Mouse (Mus musculus) midbrain, embryonic 13.5 days (tissue): Measurements from ENCODE around the gene Ndufs4. TPM values are rescaled to one million over a fixed set of nuclear protein-coding genes. Genes with fewer than 3 reads are reported as not detected.

ENCODE experiments used
- ATAC-seq: fragments of 200-750 bp; cut with Nextera tagmentation; 2 replicates; pipeline ENCODE4 v1.8.0; 2017; ENCODE audit warnings: mild to moderate bottlenecking, moderate TSS enrichment, moderate library complexity
- H3K27ac ChIP-seq: fragments of 300-500 bp; sonication (generic); 2 replicates; pipeline ENCODE4 v1.5.1; 2015; ENCODE audit warnings: inconsistent platforms, mild to moderate bottlenecking, moderate library complexity
- H3K27me3 ChIP-seq: fragments of 300-500 bp; sonication (generic); 2 replicates; pipeline ENCODE4 v1.6.1; 2015; ENCODE audit warnings: mild to moderate bottlenecking, inconsistent platforms
- H3K36me3 ChIP-seq: fragments of 300-500 bp; sonication (generic); 2 replicates; pipeline ENCODE4 v1.6.1; 2015; ENCODE audit warnings: mild to moderate bottlenecking, inconsistent platforms
- H3K4me1 ChIP-seq: fragments of 300-500 bp; sonication (generic); replicated peaks from 2 replicates; pipeline ENCODE4 v1.6.1; 2015; ENCODE audit warnings: inconsistent platforms
- H3K4me2 ChIP-seq: fragments of 300-500 bp; sonication (generic); replicated peaks from 2 replicates; pipeline ENCODE4 v1.6.1; 2015; ENCODE audit warnings: moderate library complexity, mild to moderate bottlenecking, inconsistent platforms
- H3K4me3 ChIP-seq: fragments of 300-500 bp; sonication (generic); replicated peaks from 2 replicates; pipeline ENCODE4 v1.5.1; 2015; ENCODE audit warnings: mild to moderate bottlenecking, inconsistent platforms
- H3K9ac ChIP-seq: fragments of 300-500 bp; sonication (generic); replicated peaks from 2 replicates; pipeline ENCODE4 v1.6.1; 2015; ENCODE audit warnings: mild to moderate bottlenecking, inconsistent platforms
- H3K9me3 ChIP-seq: fragments of 300-500 bp; sonication (generic); 2 replicates; pipeline ENCODE4 v1.6.1; 2016; ENCODE audit warnings: mild to moderate bottlenecking, inconsistent platforms
- WGBS: fragments of 180-500 bp; shearing (Covaris S2); methylation state at CpG from one replicate; pipeline ENCODE4 v1.1.7; 2015; 5-methylcytosine and 5-hydroxymethylcytosine counted together
- polyA plus RNA-seq: library from polyadenylated mRNA; unstranded; fragments of >200 nt; fragmentation: Nextera tagmentation; extraction: Ambion mirVana; gene quantifications from 2 replicates; pipeline ENCODE4 v1.2.1, GENCODE M21; 2015

The Ndufs4 gene
- polyA plus RNA-seq, 1 experiment from 2014 or later = 387 TPM

DNA sequence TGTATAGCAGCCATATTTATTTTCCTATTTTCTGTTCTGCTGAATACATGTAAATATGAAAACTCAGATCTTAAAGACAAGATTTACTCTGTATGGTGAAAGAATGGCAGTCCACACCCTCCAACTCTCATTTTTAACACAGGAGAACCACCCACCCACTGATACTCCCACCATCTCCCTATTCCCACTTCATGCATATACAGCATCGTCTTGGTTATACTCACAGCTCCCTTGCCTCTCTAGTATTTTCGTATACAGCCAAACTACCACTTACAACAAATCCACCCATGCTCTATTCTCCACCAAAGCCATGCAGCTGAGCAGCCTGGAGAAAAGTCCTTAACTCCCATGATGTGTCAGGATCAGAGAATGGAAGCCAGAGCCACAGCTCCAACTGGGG lies 6.7 kb upstream of the Ndufs4 start:
- Histone ChIP-seq H3K4me3 (no peak overlapping the region), H3K27ac (no peak overlapping the region), H3K9me3 (no peaks in the 10 kb centered on the region), H3K4me2 (no peak overlapping the region), H3K9ac (no peak overlapping the region), H3K27me3 (no peaks in the 10 kb centered on the region), H3K36me3 (no peaks in the 10 kb centered on the region), H3K4me1 (no peaks in the 10 kb centered on the region)
- no peak for ATAC-seq
- WGBS = 96% methylated on average over 2 of the region's 2 CpGs

DNA sequence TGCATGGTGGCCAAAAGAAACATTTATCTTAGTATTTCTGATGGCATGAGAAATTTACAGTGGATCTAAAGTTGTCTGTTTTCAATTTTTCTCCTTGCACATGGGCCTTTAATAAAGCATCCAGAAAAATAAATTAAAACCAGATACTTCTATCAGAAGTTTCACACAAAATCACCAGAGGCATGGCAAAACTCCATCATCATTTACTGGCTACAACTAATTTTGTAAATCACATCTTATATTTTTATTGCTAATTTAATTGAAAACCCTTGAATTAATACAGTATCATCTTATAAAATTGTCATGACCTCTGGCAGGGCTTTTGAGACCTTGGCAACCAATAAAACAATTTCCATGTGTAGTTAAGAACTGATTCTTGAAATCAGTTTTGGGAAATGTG lies 4.4 kb upstream of the Ndufs4 start:
- no peak overlapping the region for H3K27ac ChIP-seq
- H3K9me3 ChIP-seq = no peaks in the 10 kb centered on the region
- no peak overlapping the region for H3K9ac ChIP-seq

DNA sequence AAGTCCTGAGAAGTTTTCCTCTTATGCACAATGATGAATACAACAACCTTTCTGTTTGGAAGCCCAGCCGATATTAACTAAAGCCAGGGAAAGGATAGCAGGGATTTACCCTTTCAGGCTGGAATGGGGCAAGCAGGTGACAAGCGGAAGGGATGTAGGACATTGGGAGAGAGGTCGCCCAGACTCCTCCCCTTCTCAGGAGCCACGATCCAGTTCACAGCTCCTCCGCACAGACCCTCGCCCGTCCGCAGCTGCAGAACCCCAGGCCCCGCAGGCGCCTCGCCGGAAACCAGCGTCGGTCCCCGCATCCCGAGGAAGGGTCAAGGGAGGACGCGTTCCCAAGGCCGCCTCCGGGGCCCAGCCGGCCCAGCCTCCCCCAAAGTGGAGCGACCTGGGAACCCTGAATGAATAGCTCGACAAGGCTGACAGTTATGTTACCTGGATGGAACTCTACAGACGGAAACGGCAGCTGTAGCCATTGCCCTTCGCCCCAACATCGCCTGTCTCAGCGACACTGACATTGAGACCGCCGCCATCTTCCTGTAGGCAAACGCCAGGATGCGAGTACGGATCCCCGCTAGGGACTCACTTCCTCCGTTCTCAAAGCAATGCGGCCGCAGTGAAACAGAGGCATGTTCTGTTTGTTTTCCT lies 412 bp downstream of the Ndufs4 start:
- 0% methylated on average over 37 of the region's 37 CpGs for WGBS
- H3K27ac ChIP-seq = peak overlapping the region; percentile 87
- H3K4me3 ChIP-seq = peak overlapping the region; percentile 64
- peak overlapping the region; percentile 87 for H3K9ac ChIP-seq
- peak; percentile 95 for ATAC-seq
- no peaks in the 10 kb centered on the region for H3K9me3 ChIP-seq
- H3K4me2 ChIP-seq = peak overlapping the region; percentile 66
- peaks cover 5% of the 10 kb centered on the region for H3K36me3 ChIP-seq
- peaks cover 13% of the 10 kb centered on the region for H3K4me1 ChIP-seq
- H3K27me3 ChIP-seq = no peaks in the 10 kb centered on the region

More for the DNA sequence above, 4.4 kb upstream of the Ndufs4 start:
- H3K4me2 ChIP-seq = no peak overlapping the region
- no peak overlapping the region for H3K4me3 ChIP-seq
- no peaks in the 10 kb centered on the region for H3K36me3 ChIP-seq
- no peak for ATAC-seq
- peaks cover 4% of the 10 kb centered on the region for H3K4me1 ChIP-seq
- H3K27me3 ChIP-seq = no peaks in the 10 kb centered on the region

DNA sequence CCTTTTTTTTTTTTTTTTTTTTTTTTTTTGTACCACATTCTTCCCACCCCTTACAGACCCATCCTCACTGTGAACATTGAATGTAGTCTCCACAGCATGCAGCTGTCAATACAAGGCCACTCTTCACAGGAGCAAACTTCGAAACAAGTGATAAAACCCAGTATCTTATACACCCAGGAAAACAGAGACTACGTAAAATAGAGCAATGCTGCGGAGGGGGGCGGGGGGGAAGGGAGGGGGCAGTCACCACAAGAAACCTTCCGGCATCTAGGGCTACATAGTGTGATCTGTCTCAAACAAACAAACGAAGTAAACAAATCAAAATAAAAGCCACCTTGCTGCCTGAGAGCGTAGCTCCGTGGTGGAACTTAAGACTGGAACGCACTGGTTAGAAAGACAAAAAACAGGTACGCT lies 977 bp downstream of the Ndufs4 start:
- peaks cover 3% of the 10 kb centered on the region; the same call in 1 of the 2 replicates for H3K9me3 ChIP-seq
- H3K27ac ChIP-seq = peak overlapping the region; percentile 87
- H3K4me2 ChIP-seq = peak overlapping the region; percentile 66
- H3K9ac ChIP-seq = peak overlapping the region; percentile 87
- H3K27me3 ChIP-seq = no peaks in the 10 kb centered on the region
- peaks cover 13% of the 10 kb centered on the region for H3K4me1 ChIP-seq
- peak; percentile 44 for ATAC-seq
- H3K36me3 ChIP-seq = peaks cover 9% of the 10 kb centered on the region
- WGBS = 9% methylated on average over 10 of the region's 10 CpGs
- H3K4me3 ChIP-seq = peak overlapping the region; percentile 64

DNA sequence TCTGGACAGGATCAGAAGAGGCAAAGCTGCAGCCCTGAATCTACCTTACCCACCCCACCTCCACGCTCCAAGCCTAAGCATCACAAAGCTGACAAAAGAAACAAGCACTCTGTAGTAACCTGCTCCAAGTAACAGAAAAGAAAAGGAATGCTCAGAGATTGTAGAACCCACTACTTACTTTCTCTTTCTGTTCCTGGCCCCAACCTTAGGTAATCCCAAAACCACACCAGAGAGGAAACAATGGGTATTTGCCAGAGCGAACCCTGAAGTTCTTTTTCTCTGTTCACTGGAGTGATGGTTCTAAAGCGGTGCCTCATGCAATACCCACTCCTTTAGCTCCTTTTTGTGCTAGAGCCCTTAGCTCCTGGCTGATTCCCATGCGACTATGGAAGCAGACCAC lies 11.5 kb downstream of the Ndufs4 start:
- Histone ChIP-seq H3K27me3 (no peaks in the 10 kb centered on the region), H3K4me3 (no peak overlapping the region), H3K27ac (no peak overlapping the region), H3K36me3 (peaks cover 25% of the 10 kb centered on the region), H3K9ac (no peak overlapping the region), H3K9me3 (peaks cover 10% of the 10 kb centered on the region; the same call in 1 of the 2 replicates), H3K4me1 (no peaks in the 10 kb centered on the region), H3K4me2 (no peak overlapping the region)
- no peak for ATAC-seq
- 77% methylated on average over 4 of the region's 4 CpGs for WGBS

DNA sequence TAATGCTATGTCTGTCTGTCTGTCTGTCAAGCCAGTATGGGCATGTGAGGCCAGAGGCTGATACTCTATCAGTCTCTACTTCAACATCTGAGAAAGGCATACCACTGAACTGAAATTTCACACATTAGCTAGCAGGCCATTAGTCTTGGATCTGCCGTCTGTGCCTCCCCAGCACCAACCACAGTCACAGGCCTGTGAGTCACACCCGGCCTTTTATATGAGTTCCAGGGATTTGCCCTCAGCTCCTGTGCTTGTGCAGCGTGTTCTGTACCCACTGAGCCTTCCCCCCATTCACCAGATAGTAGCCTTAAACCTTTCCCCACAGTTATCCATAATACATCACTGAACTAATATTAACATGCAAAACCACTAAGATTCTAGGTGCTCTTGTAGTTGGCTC lies 26.0 kb downstream of the Ndufs4 start:
- no peaks in the 10 kb centered on the region for H3K27me3 ChIP-seq
- no peak overlapping the region for H3K27ac ChIP-seq
- H3K4me2 ChIP-seq = no peak overlapping the region
- no peaks in the 10 kb centered on the region for H3K4me1 ChIP-seq
- H3K4me3 ChIP-seq = no peak overlapping the region
- no peaks in the 10 kb centered on the region for H3K9me3 ChIP-seq
- no peak overlapping the region for H3K9ac ChIP-seq
- ATAC-seq = no peak
- peaks cover 5% of the 10 kb centered on the region for H3K36me3 ChIP-seq
- WGBS = 84% methylated on average over 3 of the region's 3 CpGs

DNA sequence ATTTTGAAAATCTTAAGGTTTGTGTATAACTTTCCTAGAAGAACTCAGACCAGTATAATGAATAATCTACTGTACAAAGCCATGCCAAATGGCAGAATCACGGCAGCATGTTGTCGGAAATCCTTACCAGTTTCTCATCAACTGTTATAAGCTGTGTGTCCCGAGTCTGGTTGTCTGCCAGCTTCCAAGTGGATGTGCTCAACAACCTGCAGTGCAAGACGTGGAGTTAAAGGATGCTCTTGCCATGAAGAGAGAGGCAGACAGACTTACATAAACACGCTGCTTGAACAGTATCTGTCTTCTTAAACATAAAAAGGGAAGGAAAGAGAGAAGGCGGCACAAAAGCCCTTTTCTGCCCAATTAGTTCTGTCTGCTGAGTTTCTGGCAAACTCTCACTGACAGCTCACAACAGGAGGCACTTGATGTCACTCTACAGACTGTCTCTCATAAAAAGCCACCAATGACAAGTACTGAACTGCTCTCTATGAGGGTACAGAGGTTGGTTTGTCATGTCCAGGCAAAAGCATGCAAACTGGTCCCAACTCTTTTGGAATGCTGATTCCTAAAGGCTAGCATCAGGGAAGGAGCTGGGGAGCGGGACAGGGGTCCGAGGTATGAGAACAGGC lies 36.6 kb downstream of the Ndufs4 start:
- 45% methylated on average over 8 of the region's 8 CpGs for WGBS
- no peaks in the 10 kb centered on the region for H3K36me3 ChIP-seq
- no peak overlapping the region for H3K27ac ChIP-seq
- H3K4me2 ChIP-seq = no peak overlapping the region
- peak; percentile 67 for ATAC-seq
- no peaks in the 10 kb centered on the region for H3K27me3 ChIP-seq
- H3K9ac ChIP-seq = no peak overlapping the region
- H3K4me3 ChIP-seq = no peak overlapping the region
- peaks cover 8% of the 10 kb centered on the region; the same call in 1 of the 2 replicates for H3K4me1 ChIP-seq
- H3K9me3 ChIP-seq = no peaks in the 10 kb centered on the region

DNA sequence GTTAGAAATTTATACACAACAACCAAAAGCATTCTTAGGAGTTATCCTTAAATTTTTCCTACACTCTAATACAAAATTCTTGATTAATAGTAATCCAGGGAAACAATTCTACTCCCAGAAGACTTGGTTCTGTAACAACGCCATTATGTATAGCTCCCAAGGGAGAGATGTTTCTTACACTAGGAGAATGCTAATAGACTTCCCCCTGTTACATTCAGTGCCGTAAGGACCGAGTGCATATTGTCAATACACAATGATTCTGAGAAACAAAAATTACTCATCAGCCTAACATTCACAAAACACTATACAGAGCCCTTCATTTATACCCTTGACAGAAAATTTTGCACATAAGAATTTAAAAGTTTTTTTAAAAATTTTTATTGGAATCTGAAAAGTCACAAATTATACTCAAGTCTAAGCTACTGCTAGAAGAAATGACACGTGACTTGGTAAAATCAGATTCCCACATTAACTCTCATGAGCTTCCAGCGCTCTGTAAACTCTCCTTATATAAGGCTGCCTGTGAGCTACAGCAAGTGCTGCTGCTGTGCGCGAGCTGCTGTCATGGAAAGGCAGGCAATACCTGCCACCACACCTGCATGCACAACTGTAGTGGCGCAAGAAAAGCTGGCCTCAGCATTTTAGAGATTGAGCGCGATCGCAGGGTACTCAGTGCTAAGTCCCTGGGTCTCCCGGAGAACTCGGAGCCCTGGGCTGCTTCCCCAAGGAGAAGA lies 42.9 kb downstream of the Ndufs4 start:
- H3K36me3 ChIP-seq = no peaks in the 10 kb centered on the region
- H3K9ac ChIP-seq = no peak overlapping the region
- peak overlapping the region; percentile 53; the same call in 1 of the 2 replicates for H3K27ac ChIP-seq
- no peaks in the 10 kb centered on the region for H3K9me3 ChIP-seq
- H3K27me3 ChIP-seq = no peaks in the 10 kb centered on the region
- peaks cover 25% of the 10 kb centered on the region for H3K4me1 ChIP-seq
- no peak overlapping the region for H3K4me2 ChIP-seq
- ATAC-seq = peak; percentile 46; the same call in 1 of the 2 replicates
- 62% methylated on average over 13 of the region's 13 CpGs for WGBS
- no peak overlapping the region for H3K4me3 ChIP-seq

DNA sequence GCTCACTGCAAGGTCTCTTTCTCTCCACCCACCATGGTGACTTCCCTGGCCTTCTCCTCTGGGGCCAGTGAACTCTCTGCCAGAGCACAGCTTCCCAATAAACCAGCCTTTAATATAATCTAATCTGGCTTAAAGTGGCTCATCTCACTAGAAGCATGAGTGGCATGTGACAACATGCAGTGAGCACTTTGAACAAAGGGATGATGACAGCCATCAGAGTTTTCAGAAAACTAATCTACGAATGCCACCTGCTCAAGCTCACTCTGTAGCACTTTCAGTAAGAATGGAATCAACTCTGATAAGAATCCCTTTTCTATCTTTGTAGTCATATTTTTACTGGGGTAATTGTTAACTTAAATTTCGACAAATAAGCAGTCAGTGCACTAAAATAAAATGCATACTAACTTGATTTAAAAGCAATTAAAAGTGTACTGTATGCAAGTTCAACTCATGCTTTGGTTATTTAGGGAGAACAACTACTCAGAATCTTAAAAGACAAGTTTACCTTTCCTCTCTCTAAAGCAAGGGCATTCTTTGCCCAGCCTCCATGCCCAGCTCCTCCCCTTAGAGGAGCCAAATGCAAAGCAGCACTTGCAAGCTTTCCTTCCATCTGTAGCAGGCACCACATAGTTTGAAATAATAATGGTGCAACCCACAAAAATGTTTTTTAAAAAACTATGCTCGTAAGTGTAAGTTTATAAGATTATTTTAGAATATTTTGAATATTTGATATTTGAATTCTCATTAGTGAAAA lies 43.7 kb downstream of the Ndufs4 start:
- WGBS = 55% methylated on average over 3 of the region's 3 CpGs
- H3K4me1 ChIP-seq = peaks cover 25% of the 10 kb centered on the region
- no peaks in the 10 kb centered on the region for H3K9me3 ChIP-seq
- H3K4me3 ChIP-seq = no peak overlapping the region
- H3K4me2 ChIP-seq = no peak overlapping the region
- H3K27me3 ChIP-seq = no peaks in the 10 kb centered on the region
- H3K27ac ChIP-seq = no peak overlapping the region
- no peaks in the 10 kb centered on the region for H3K36me3 ChIP-seq
- ATAC-seq = no peak
- H3K9ac ChIP-seq = no peak overlapping the region

DNA sequence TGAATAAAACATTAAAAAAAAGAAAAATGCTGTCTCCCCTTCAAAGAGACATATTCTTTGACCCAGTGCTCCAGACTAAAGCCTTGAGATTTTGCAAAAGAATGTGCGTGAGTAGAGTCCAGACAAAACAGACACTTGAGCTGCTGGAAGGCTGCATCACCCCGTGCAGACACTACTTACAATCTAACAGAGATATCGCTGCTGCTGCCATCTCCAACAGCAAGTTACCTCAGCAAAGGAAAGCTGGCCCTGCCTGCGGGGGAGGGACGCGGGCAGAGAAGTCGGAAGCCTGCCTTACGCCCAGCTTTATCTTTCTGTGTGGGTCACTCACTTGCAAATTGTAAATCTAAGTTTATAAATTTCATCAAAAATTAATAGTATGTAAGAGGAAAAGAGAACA lies 45.1 kb downstream of the Ndufs4 start:
- H3K27ac ChIP-seq = no peak overlapping the region
- no peak overlapping the region for H3K9ac ChIP-seq
- peaks cover 25% of the 10 kb centered on the region for H3K4me1 ChIP-seq
- ATAC-seq = no peak
- 14% methylated on average over 8 of the region's 8 CpGs for WGBS
- no peak overlapping the region for H3K4me3 ChIP-seq
- no peaks in the 10 kb centered on the region for H3K9me3 ChIP-seq
- no peaks in the 10 kb centered on the region for H3K27me3 ChIP-seq
- H3K4me2 ChIP-seq = no peak overlapping the region
- no peaks in the 10 kb centered on the region for H3K36me3 ChIP-seq

DNA sequence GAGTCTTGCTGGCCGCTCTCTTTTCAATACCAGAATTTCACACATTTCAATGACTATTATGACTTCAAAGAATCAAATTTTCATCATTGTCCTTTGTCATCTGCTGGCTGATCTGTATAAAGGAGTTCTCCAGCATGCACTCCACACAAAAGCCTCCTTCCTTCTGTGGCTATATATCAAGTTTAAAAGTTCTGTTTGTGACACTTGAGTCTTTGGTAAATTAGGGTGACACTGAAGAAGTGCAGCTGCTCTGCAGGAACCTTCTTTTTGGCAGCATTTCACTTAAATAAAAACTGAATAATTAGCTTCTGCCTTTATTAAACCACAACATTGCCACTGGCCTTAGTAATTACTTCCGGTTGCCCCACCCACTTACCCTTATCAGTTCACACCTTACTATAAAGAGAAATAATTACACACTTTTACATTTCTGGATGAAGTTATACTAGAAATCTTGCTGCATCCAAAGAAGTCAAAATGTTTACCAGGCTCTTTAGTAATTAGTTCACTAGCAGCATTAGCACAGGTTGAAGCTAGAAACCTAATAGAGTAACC lies 68.1 kb downstream of the Ndufs4 start:
- H3K27me3 ChIP-seq = no peaks in the 10 kb centered on the region
- H3K9ac ChIP-seq = no peak overlapping the region
- no peak overlapping the region for H3K4me2 ChIP-seq
- H3K4me1 ChIP-seq = 0 out of 2 replicates have a peak, but pooled peaks cover 4% of the 10 kb centered on the region
- peaks cover 3% of the 10 kb centered on the region; the same call in 1 of the 2 replicates for H3K36me3 ChIP-seq
- 37% methylated on average over 2 of the region's 2 CpGs for WGBS
- no peaks in the 10 kb centered on the region for H3K9me3 ChIP-seq
- H3K27ac ChIP-seq = no peak overlapping the region
- ATAC-seq = no peak
- no peak overlapping the region for H3K4me3 ChIP-seq
